In the genomic region with DNA sequence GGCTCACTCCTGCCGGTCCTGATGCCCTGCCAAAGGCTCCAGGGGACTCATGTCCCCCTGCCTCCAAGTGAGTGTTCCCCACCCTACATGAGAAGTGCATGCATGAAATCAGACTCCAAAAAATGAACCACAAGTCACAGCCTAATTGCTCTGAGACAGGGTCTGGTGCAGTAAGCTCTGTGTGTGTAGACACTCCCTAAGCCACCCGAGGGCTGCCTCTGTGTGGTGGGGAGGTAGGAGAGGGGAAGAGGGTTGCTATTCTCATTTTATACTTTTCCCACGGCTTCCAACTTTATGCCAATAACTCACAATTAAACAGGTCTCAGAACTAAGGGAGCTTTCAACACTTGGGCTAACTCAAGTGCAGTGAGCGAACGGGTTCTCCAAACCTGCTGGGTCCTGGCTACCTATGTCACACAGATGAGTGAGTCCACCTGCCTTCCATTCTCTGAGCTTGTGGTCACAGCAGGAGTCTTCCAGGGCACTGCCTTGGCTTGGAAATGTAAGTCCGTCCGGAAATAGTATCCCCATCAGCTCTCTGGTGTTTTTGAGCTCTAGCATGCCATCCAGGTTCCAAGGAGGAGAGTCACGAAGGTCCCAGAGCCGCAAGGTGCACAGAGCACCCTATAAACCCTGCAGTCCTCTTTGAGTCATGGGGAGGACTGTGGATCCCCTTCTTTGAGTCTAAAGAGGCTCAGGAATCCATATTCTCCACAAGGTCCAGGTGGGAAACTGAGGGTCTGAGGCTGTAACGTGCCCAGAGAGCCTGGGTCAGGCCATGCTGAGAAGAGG, we compare ENCODE assay signal across 12 mouse cellular contexts. TPM values are rescaled to one million over a fixed set of nuclear protein-coding genes. Genes with fewer than 3 reads are reported as not detected.
DNase-seq lines count a peak whose midpoint lies in the region; ATAC-seq lines count a peak whose summit lies in the region.
"Had no signal": no experiment of that assay in that cellular context is flagged by ENCODE, and none has a peak within 500 bp of the region (broad histone marks: within the 10 kb centered on the region; RNA-seq: fewer than 3 reads in every experiment).

No protein-coding gene starts in this region.

- no peaks in the 10 kb centered on the region for H3K9me3 ChIP-seq in heart, embryonic 12.5 days (replicated peaks)
- no peaks in the 10 kb centered on the region for H3K9me3 ChIP-seq in liver, embryonic 13.5 days (replicated peaks)
- no peaks in the 10 kb centered on the region for H3K9me3 ChIP-seq in limb, embryonic 15.5 days
- H3K9me3 ChIP-seq: hindbrain, embryonic 13.5 days; limb, embryonic 12.5 days had no signal

- peak overlapping the region; percentile 28 for H3K9ac ChIP-seq in heart, embryonic 12.5 days
- H3K9ac ChIP-seq in liver, embryonic 13.5 days: 0 out of 2 replicates have a peak overlapping the region, but pooled peaks have one; percentile 29
- H3K9ac ChIP-seq in limb, embryonic 15.5 days: no peak overlapping the region
- H3K9ac ChIP-seq: hindbrain, embryonic 13.5 days had no signal

- H3K27me3 ChIP-seq in heart, embryonic 12.5 days (replicated peaks): no peaks in the 10 kb centered on the region
- no peaks in the 10 kb centered on the region for H3K27me3 ChIP-seq in liver, embryonic 13.5 days
- no peaks in the 10 kb centered on the region for H3K27me3 ChIP-seq in limb, embryonic 15.5 days
- H3K27me3 ChIP-seq: hindbrain, embryonic 13.5 days; limb, embryonic 12.5 days had no signal

- H3K27ac ChIP-seq in heart, embryonic 12.5 days (ENCODE audit: poor library complexity, severe bottlenecking): peak overlapping the region; percentile 54
- no peak overlapping the region for H3K27ac ChIP-seq in liver, embryonic 13.5 days
- 0 out of 2 replicates have a peak overlapping the region, but pooled peaks have one; percentile 17 for H3K27ac ChIP-seq in limb, embryonic 15.5 days
- H3K27ac ChIP-seq: hindbrain, embryonic 13.5 days; limb, embryonic 12.5 days had no signal

- no peak for ATAC-seq in heart, embryonic 12.5 days (ENCODE audit: insufficient number of reproducible peaks, low FRiP score)
- ATAC-seq in liver, embryonic 13.5 days (ENCODE audit: low read depth): no peak
- no peak for ATAC-seq in limb, embryonic 15.5 days (ENCODE audit: insufficient number of reproducible peaks, low FRiP score, low TSS enrichment, low read depth)
- ATAC-seq in megakaryocyte, adult 5-6 weeks (ENCODE audit: poor library complexity, severe bottlenecking): no peak

- intact Hi-C loops in heart, postnatal 14 days (cut with DNase I): no loop called here

- H3K4me1 ChIP-seq in heart, embryonic 12.5 days (replicated peaks): peaks cover 67% of the 10 kb centered on the region
- peaks cover 51% of the 10 kb centered on the region for H3K4me1 ChIP-seq in liver, embryonic 13.5 days (replicated peaks)
- H3K4me1 ChIP-seq in limb, embryonic 15.5 days: peaks cover 34% of the 10 kb centered on the region

- no peak overlapping the region for H3K4me3 ChIP-seq in heart, embryonic 12.5 days
- H3K4me3 ChIP-seq in liver, embryonic 13.5 days (replicated peaks): no peak overlapping the region
- H3K4me3 ChIP-seq in limb, embryonic 15.5 days: no peak overlapping the region
- H3K4me3 ChIP-seq: erythroblast, embryonic 14.5 days; hindbrain, embryonic 13.5 days; limb, embryonic 12.5 days had no signal

- H3K4me2 ChIP-seq in heart, embryonic 12.5 days: no peak overlapping the region
- H3K4me2 ChIP-seq in liver, embryonic 13.5 days: no peak overlapping the region
- no peak overlapping the region for H3K4me2 ChIP-seq in limb, embryonic 15.5 days
- H3K4me2 ChIP-seq: hindbrain, embryonic 13.5 days; limb, embryonic 12.5 days had no signal

- H3K36me3 ChIP-seq in heart, embryonic 12.5 days: 0 out of 2 replicates have a peak, but pooled peaks cover 2% of the 10 kb centered on the region
- peaks cover 6% of the 10 kb centered on the region; the same call in 1 of the 2 replicates for H3K36me3 ChIP-seq in liver, embryonic 13.5 days
- H3K36me3 ChIP-seq in limb, embryonic 15.5 days: peaks cover 8% of the 10 kb centered on the region; the same call in 1 of the 2 replicates
- H3K36me3 ChIP-seq: hindbrain, embryonic 13.5 days; limb, embryonic 12.5 days had no signal

- 80% methylated on average over 10 of the region's 10 CpGs for WGBS in heart, embryonic 12.5 days
- 75% methylated on average over 10 of the region's 10 CpGs for WGBS in liver, embryonic 13.5 days (ENCODE audit: insufficient replicate concordance)
- 69% methylated on average over 10 of the region's 10 CpGs for WGBS in limb, embryonic 15.5 days

- no peak for DNase-seq in heart, postnatal 14 days
- no peak for DNase-seq in liver, embryonic 13.5 days
- DNase-seq in liver: no peak
- peak; percentile 81 for DNase-seq in cerebellum, adult 9-11 months
- DNase-seq in left cerebral cortex, adult 18-20 months (ENCODE audit: low spot score in 2 of 2): no peak
- DNase-seq: right cerebral cortex, postnatal 14 days had no signal

RNA-seq across cellular contexts. Expression of a gene that starts 50.1 kb away (rescaled TPM):
- polyA plus RNA-seq in heart, embryonic 12.5 days (2016; fragmentation: Nextera tagmentation; extraction: Ambion mirVana): 33.7 and 34.2 TPM in 2 replicates
- total RNA-seq in heart, postnatal 14 days (2021): 10 to 100 TPM; 15.6 to 15.8 TPM
- polyA plus RNA-seq in liver, embryonic 13.5 days (2015; fragmentation: Nextera tagmentation; extraction: Ambion mirVana): 13.9 and 15.8 TPM in 2 replicates
- 28.4 and 31.3 TPM in 2 replicates for polyA plus RNA-seq in limb, embryonic 15.5 days (2015; fragmentation: Nextera tagmentation; extraction: Ambion mirVana)
- total RNA-seq in left cerebral cortex, adult 18-20 months (2021): 10 to 100 TPM; 13.5 to 13.6 TPM
- total RNA-seq in megakaryocyte, adult 5-6 weeks (2015): 21.4 and 21.9 TPM in 2 replicates
- total RNA-seq in megakaryocyte, adult 5-6 weeks (2017): 19.3 and 23.3 TPM in 2 replicates

RNA-seq across cellular contexts. Expression of a gene that starts 52.6 kb away (rescaled TPM):
- 3.5 and 3.9 TPM in 2 replicates for polyA plus RNA-seq in heart, embryonic 12.5 days (2016; fragmentation: Nextera tagmentation; extraction: Ambion mirVana)
- total RNA-seq in heart, postnatal 14 days (2021): 1 to 10 TPM; 3.3 to 4.5 TPM
- 5.7 and 6.8 TPM in 2 replicates for polyA plus RNA-seq in liver, embryonic 13.5 days (2015; fragmentation: Nextera tagmentation; extraction: Ambion mirVana)
- polyA plus RNA-seq in limb, embryonic 15.5 days (2015; fragmentation: Nextera tagmentation; extraction: Ambion mirVana): 3.4 and 5.2 TPM in 2 replicates
- 1 to 10 TPM; 2.3 to 3.2 TPM for total RNA-seq in left cerebral cortex, adult 18-20 months (2021)
- total RNA-seq in megakaryocyte, adult 5-6 weeks (2015): 55.6 and 67.9 TPM in 2 replicates
- 69.1 and 73.5 TPM in 2 replicates for total RNA-seq in megakaryocyte, adult 5-6 weeks (2017)
- polyA plus RNA-seq: erythroblast, embryonic 14.5 days had no signal

RNA-seq across cellular contexts. Expression of a gene that starts 53.8 kb away (rescaled TPM):
- 68.1 and 68.9 TPM in 2 replicates for polyA plus RNA-seq in heart, embryonic 12.5 days (2016; fragmentation: Nextera tagmentation; extraction: Ambion mirVana)
- 10 to 100 TPM; 66.2 to 67.2 TPM for total RNA-seq in heart, postnatal 14 days (2021)
- 25.2 and 27.5 TPM in 2 replicates for polyA plus RNA-seq in liver, embryonic 13.5 days (2015; fragmentation: Nextera tagmentation; extraction: Ambion mirVana)
- polyA plus RNA-seq in limb, embryonic 15.5 days (2015; fragmentation: Nextera tagmentation; extraction: Ambion mirVana): 81.6 and 85.1 TPM in 2 replicates
- total RNA-seq in left cerebral cortex, adult 18-20 months (2021): 10 to 100 TPM; 90.8 to 93.4 TPM
- total RNA-seq in megakaryocyte, adult 5-6 weeks (2015): 20.2 and 21.8 TPM in 2 replicates
- 30.9 and 41.5 TPM in 2 replicates for total RNA-seq in megakaryocyte, adult 5-6 weeks (2017)

Comparison
In these comparisons a context has a peak if more than half of its experiments do, and no peak if none do; other contexts are left out.
1. RNA of a gene that starts 52.6 kb away (total RNA-seq): 55.6 to 73.5 TPM in megakaryocyte, adult 5-6 weeks; 3.3 to 4.5 TPM in heart, postnatal 14 days and 2.3 to 3.2 TPM in left cerebral cortex, adult 18-20 months; every median in the first group is over 10 times any median in the second.